Mouse (Mus musculus): ENCODE data around the gene Tenm4. TPM values are rescaled to one million over a fixed set of nuclear protein-coding genes. Genes with fewer than 3 reads are reported as not detected.

Gene Tenm4
- total and polyA plus RNA-seq, 3 experiments = 0.03 to 0.26 (median 0.04) TPM

GRCm38 (mm10) chr7:96278378-96278777 is 107.3 kb downstream of the Tenm4 start:
- H3K27ac ChIP-seq (ENCODE audit: insufficient read depth, low read depth) = no peak overlapping the region
- dilution Hi-C loops (cut with MboI; ENCODE audit: extremely low pct_ligation_motif_present, extremely low pct_unique_long_range_greater_than_20kb, low sequenced_read_pairs) = no loop called here
- no peaks in the 10 kb centered on the region for H3K79me2 ChIP-seq (replicated peaks; ENCODE audit: control insufficient read depth, extremely low read depth, insufficient read depth, poor library complexity, severe bottlenecking)
- no peak overlapping the region for H3K9ac ChIP-seq (ENCODE audit: insufficient read depth, low read depth)
- no peaks in the 10 kb centered on the region for H3K36me3 ChIP-seq (replicated peaks in 1 of 2; ENCODE audit: control insufficient read depth in 1 of 2, insufficient read depth in 1 of 2, low read length in 1 of 2)
- H3K4me3 ChIP-seq (replicated peaks in 1 of 3; ENCODE audit: low read depth in 2 of 3, low read length in 2 of 3, poor library complexity in 1 of 3) = no peak overlapping the region
- TF ChIP-seq ELF1 (IDR thresholded peaks at IDR 0.05; ENCODE audit: low read depth, low read length) (no peak), JUND (conservative IDR thresholded peaks at IDR 0.05; ENCODE audit: low read depth, low read length) (no peak), ZKSCAN1 (IDR thresholded peaks at IDR 0.05; ENCODE audit: borderline replicate concordance, low read depth, low read length) (no peak), UBTF (IDR thresholded peaks at IDR 0.05; ENCODE audit: low read depth, low read length) (no peak), MYC (IDR thresholded peaks at IDR 0.05; ENCODE audit: low read depth, low read length) (no peak), POLR2A (IDR thresholded peaks at IDR 0.05; ENCODE audit: low read depth, low read length) (no peak), CHD1 (IDR thresholded peaks at IDR 0.05; ENCODE audit: low read depth, low read length) (no peak), ZC3H11A (IDR thresholded peaks at IDR 0.05; ENCODE audit: low read depth, low read length) (no peak), GABPA (IDR thresholded peaks at IDR 0.05; ENCODE audit: insufficient replicate concordance, low read depth, low read length) (no peak), E2F4 (IDR thresholded peaks at IDR 0.05; ENCODE audit: insufficient replicate concordance, low read depth, low read length) (no peak), NELFE (IDR thresholded peaks at IDR 0.05; ENCODE audit: low read depth, low read length) (no peak), HCFC1 (IDR thresholded peaks at IDR 0.05; ENCODE audit: low read depth, low read length) (no peak)
- H3K27me3 ChIP-seq (replicated peaks) = no peaks in the 10 kb centered on the region
- H3K9me3 ChIP-seq (replicated peaks; ENCODE audit: low read length) = no peaks in the 10 kb centered on the region
- no peaks in the 10 kb centered on the region for H3K4me1 ChIP-seq (ENCODE audit: control insufficient read depth in 1 of 2, insufficient read depth in 2 of 2)
- no peak for DNase-seq (ENCODE audit: extremely low read depth)
- in situ Hi-C loops (cut with MboI; ENCODE audit: low pct_ligation_motif_present, low pct_unique_long_range_greater_than_20kb, low sequenced_read_pairs) = no loop called here
- H3K4me2 ChIP-seq (ENCODE audit: insufficient read depth, low read depth, poor library complexity, severe bottlenecking) = no peak overlapping the region

GRCm38 (mm10) chr7:96280795-96281194 is 109.7 kb downstream of the Tenm4 start:
- H3K79me2 ChIP-seq (replicated peaks; ENCODE audit: control insufficient read depth, extremely low read depth, insufficient read depth, poor library complexity, severe bottlenecking) = no peaks in the 10 kb centered on the region
- no peak for DNase-seq (ENCODE audit: extremely low read depth)
- TF ChIP-seq HCFC1 (IDR thresholded peaks at IDR 0.05; ENCODE audit: low read depth, low read length) = no peak
- H3K4me2 ChIP-seq (ENCODE audit: insufficient read depth, low read depth, poor library complexity, severe bottlenecking) = no peak overlapping the region
- no peaks in the 10 kb centered on the region for H3K27me3 ChIP-seq (replicated peaks)
- H3K9ac ChIP-seq (ENCODE audit: insufficient read depth, low read depth) = no peak overlapping the region
- no peak overlapping the region for H3K27ac ChIP-seq (ENCODE audit: insufficient read depth, low read depth)
- dilution Hi-C loops (cut with MboI; ENCODE audit: extremely low pct_ligation_motif_present, extremely low pct_unique_long_range_greater_than_20kb, low sequenced_read_pairs) (no loop called here), in situ Hi-C loops (cut with MboI; ENCODE audit: low pct_ligation_motif_present, low pct_unique_long_range_greater_than_20kb, low sequenced_read_pairs) (no loop called here)
- no peaks in the 10 kb centered on the region for H3K9me3 ChIP-seq (replicated peaks; ENCODE audit: low read length)
- H3K36me3 ChIP-seq (replicated peaks in 1 of 2; ENCODE audit: control insufficient read depth in 1 of 2, insufficient read depth in 1 of 2, low read length in 1 of 2) = no peaks in the 10 kb centered on the region
- H3K4me3 ChIP-seq (replicated peaks in 1 of 3; ENCODE audit: low read depth in 2 of 3, low read length in 2 of 3, poor library complexity in 1 of 3) = no peak overlapping the region
- H3K4me1 ChIP-seq (ENCODE audit: control insufficient read depth in 1 of 2, insufficient read depth in 2 of 2) = no peaks in the 10 kb centered on the region

GRCm38 (mm10) chr7:96290576-96290975 is 119.5 kb downstream of the Tenm4 start:
- Histone ChIP-seq H3K4me2 (ENCODE audit: insufficient read depth, low read depth, poor library complexity, severe bottlenecking) (no peak overlapping the region), H3K4me3 (replicated peaks in 1 of 3; ENCODE audit: low read depth in 2 of 3, low read length in 2 of 3, poor library complexity in 1 of 3) (no peak overlapping the region), H3K79me2 (replicated peaks; ENCODE audit: control insufficient read depth, extremely low read depth, insufficient read depth, poor library complexity, severe bottlenecking) (no peaks in the 10 kb centered on the region), H3K4me1 (ENCODE audit: control insufficient read depth in 1 of 2, insufficient read depth in 2 of 2) (peaks cover 0 to 8% of the 10 kb centered on the region in 2 experiments; a peak in 2 of 4 replicates), H3K9me3 (replicated peaks; ENCODE audit: low read length) (no peaks in the 10 kb centered on the region), H3K36me3 (replicated peaks in 1 of 2; ENCODE audit: control insufficient read depth in 1 of 2, insufficient read depth in 1 of 2, low read length in 1 of 2) (no peaks in the 10 kb centered on the region), H3K27ac (ENCODE audit: insufficient read depth, low read depth) (no peak overlapping the region), H3K9ac (ENCODE audit: insufficient read depth, low read depth) (no peak overlapping the region), H3K27me3 (replicated peaks) (no peaks in the 10 kb centered on the region)
- no peak for DNase-seq (ENCODE audit: extremely low read depth)
- TF ChIP-seq IRF4 (IDR thresholded peaks at IDR 0.05; ENCODE audit: low read depth, low read length) (no peak), RCOR1 (conservative IDR thresholded peaks at IDR 0.05; ENCODE audit: low read depth, low read length) (no peak), ZKSCAN1 (IDR thresholded peaks at IDR 0.05; ENCODE audit: borderline replicate concordance, low read depth, low read length) (no peak), USF1 (IDR thresholded peaks at IDR 0.05; ENCODE audit: low read depth, low read length) (no peak), MAZ (IDR thresholded peaks at IDR 0.05; ENCODE audit: low read depth, low read length) (no peak), ETS1 (conservative IDR thresholded peaks at IDR 0.05; ENCODE audit: low read depth, low read length) (no peak)
- dilution Hi-C loops (cut with MboI; ENCODE audit: extremely low pct_ligation_motif_present, extremely low pct_unique_long_range_greater_than_20kb, low sequenced_read_pairs) (no loop called here), in situ Hi-C loops (cut with MboI; ENCODE audit: low pct_ligation_motif_present, low pct_unique_long_range_greater_than_20kb, low sequenced_read_pairs) (no loop called here)

Measured in CH12.LX (cell line).